Mouse (Mus musculus): ENCODE results near the gene Ano4. TPM values are rescaled to one million over a fixed set of nuclear protein-coding genes. Genes with fewer than 3 reads are reported as not detected.

Gene Ano4
- polyA plus RNA-seq, 1 experiment = not detected

DNA sequence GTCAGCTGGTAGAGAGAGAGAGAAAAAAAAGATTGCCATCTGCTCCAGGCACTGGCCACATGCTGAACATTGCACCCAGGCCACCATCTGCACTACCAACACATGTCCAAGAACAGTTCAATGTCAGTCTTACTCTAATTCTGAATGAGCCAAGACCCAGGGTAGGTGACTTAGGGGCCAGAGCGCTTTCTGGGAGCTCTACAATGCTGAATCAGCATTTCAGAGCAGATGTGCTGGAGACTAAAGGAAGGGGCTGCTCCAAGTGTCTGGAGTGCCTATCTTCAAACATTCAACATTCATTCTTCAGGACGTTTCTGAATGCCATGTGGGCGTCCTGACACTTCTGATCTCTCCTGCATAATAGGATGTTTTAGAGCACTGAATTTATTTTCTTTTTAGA lies 51.8 kb downstream of the Ano4 start:
- no peaks in the 10 kb centered on the region for H3K4me1 ChIP-seq (ENCODE audit: control insufficient read depth, insufficient read depth, insufficient read length)
- H3K27ac ChIP-seq (ENCODE audit: insufficient read depth, low read length) = no peak overlapping the region
- no peak overlapping the region for H3K4me3 ChIP-seq (ENCODE audit: extremely low read depth, insufficient read depth, insufficient read length)
- no peaks in the 10 kb centered on the region for H3K36me3 ChIP-seq (ENCODE audit: control insufficient read depth, insufficient read depth, low read length)
- no peak for DNase-seq (ENCODE audit: low read depth in 1 of 2, low spot score in 2 of 2)
- WGBS = 71% methylated on average over 3 of the region's 3 CpGs
- H3K27me3 ChIP-seq (ENCODE audit: control insufficient read depth, insufficient read depth, low read length) = no peaks in the 10 kb centered on the region
- TF ChIP-seq POLR2A (IDR thresholded peaks at IDR 0.05; ENCODE audit: low read depth, low read length) (no peak), CTCF (IDR thresholded peaks at IDR 0.05; ENCODE audit: extremely low read depth, insufficient read depth, insufficient read length, insufficient replicate concordance) (no peak)

DNA sequence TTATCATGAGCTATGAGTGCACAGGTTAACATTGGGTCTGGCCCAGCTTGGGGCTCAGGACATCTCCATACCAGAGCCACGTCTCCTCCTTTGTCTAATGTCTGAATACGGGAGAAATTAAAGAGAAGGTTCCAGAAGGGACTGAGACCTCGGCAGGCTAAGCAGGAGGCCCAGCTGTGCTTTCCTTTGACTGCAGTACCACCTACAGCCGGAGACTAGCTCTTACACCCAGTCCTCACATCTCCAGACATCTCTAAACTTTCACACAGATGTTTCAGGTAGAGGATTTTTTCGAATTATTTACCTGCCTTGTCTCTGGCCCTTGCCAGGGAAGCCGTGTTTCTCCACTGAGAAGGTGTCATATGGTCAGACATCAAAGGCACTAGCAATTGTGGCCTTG lies 53.9 kb downstream of the Ano4 start:
- Histone ChIP-seq H3K27me3 (ENCODE audit: control insufficient read depth, insufficient read depth, low read length) (no peaks in the 10 kb centered on the region), H3K27ac (ENCODE audit: insufficient read depth, low read length) (no peak overlapping the region), H3K4me1 (ENCODE audit: control insufficient read depth, insufficient read depth, insufficient read length) (no peaks in the 10 kb centered on the region), H3K4me3 (ENCODE audit: extremely low read depth, insufficient read depth, insufficient read length) (no peak overlapping the region), H3K36me3 (ENCODE audit: control insufficient read depth, insufficient read depth, low read length) (no peaks in the 10 kb centered on the region)
- WGBS = 65% methylated on average over 6 of the region's 6 CpGs
- TF ChIP-seq CTCF (IDR thresholded peaks at IDR 0.05; ENCODE audit: extremely low read depth, insufficient read depth, insufficient read length, insufficient replicate concordance) (no peak), POLR2A (IDR thresholded peaks at IDR 0.05; ENCODE audit: low read depth, low read length) (no peak)
- no peak for DNase-seq (ENCODE audit: low read depth in 1 of 2, low spot score in 2 of 2)

DNA sequence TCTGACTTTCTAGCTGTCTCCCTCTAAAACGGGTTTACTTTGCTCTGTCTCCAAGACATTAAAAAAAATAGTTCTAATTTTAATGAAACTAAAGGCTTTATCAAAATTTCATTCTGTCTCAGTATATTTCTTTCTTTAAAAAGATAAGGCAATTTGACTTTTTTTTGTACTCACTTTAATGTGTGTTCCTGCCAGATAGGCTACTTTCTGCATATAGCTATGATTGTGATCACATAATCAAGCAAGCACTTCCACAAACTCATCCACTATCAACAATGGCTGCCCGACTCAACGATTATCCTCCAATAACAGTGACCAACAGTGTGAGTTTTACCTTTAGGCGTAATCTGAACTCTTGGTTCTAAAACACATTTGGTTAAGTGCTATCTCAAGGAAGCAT lies 55.3 kb downstream of the Ano4 start:
- WGBS = 85% methylated on average over 4 of the region's 4 CpGs
- Histone ChIP-seq H3K4me3 (ENCODE audit: extremely low read depth, insufficient read depth, insufficient read length) (no peak overlapping the region), H3K27ac (ENCODE audit: insufficient read depth, low read length) (no peak overlapping the region), H3K27me3 (ENCODE audit: control insufficient read depth, insufficient read depth, low read length) (no peaks in the 10 kb centered on the region), H3K36me3 (ENCODE audit: control insufficient read depth, insufficient read depth, low read length) (no peaks in the 10 kb centered on the region), H3K4me1 (ENCODE audit: control insufficient read depth, insufficient read depth, insufficient read length) (no peaks in the 10 kb centered on the region)
- no peak for DNase-seq (ENCODE audit: low read depth in 1 of 2, low spot score in 2 of 2)
- no peak for TF ChIP-seq POLR2A (IDR thresholded peaks at IDR 0.05; ENCODE audit: low read depth, low read length)
- no peak for TF ChIP-seq CTCF (IDR thresholded peaks at IDR 0.05; ENCODE audit: extremely low read depth, insufficient read depth, insufficient read length, insufficient replicate concordance)

DNA sequence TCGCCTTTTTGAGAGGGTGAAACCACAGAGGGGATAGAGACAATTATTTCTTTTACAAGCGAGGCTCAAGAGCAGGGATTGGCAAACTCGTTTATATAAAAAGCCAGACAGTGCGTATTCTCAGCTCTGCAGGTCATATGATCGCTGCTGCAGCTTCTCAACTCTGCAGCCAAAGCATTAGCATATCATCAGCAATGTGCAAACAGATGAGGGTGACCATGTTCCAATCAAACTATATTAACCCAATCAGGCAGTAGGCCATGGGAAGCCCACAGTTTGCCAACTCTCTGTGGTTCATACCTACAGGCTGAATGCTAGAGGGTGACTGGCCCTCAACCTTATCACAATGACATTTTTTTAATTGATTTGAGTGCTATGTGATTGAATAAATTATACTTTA lies 64.2 kb downstream of the Ano4 start:
- TF ChIP-seq POLR2A (IDR thresholded peaks at IDR 0.05; ENCODE audit: low read depth, low read length) = no peak
- no peak for TF ChIP-seq CTCF (IDR thresholded peaks at IDR 0.05; ENCODE audit: extremely low read depth, insufficient read depth, insufficient read length, insufficient replicate concordance)
- H3K27me3 ChIP-seq (ENCODE audit: control insufficient read depth, insufficient read depth, low read length) = no peaks in the 10 kb centered on the region
- 83% methylated on average over 5 of the region's 5 CpGs for WGBS
- no peaks in the 10 kb centered on the region for H3K4me1 ChIP-seq (ENCODE audit: control insufficient read depth, insufficient read depth, insufficient read length)
- H3K4me3 ChIP-seq (ENCODE audit: extremely low read depth, insufficient read depth, insufficient read length) = no peak overlapping the region
- H3K36me3 ChIP-seq (ENCODE audit: control insufficient read depth, insufficient read depth, low read length) = no peaks in the 10 kb centered on the region
- no peak for DNase-seq (ENCODE audit: low read depth in 1 of 2, low spot score in 2 of 2)
- H3K27ac ChIP-seq (ENCODE audit: insufficient read depth, low read length) = no peak overlapping the region

DNA sequence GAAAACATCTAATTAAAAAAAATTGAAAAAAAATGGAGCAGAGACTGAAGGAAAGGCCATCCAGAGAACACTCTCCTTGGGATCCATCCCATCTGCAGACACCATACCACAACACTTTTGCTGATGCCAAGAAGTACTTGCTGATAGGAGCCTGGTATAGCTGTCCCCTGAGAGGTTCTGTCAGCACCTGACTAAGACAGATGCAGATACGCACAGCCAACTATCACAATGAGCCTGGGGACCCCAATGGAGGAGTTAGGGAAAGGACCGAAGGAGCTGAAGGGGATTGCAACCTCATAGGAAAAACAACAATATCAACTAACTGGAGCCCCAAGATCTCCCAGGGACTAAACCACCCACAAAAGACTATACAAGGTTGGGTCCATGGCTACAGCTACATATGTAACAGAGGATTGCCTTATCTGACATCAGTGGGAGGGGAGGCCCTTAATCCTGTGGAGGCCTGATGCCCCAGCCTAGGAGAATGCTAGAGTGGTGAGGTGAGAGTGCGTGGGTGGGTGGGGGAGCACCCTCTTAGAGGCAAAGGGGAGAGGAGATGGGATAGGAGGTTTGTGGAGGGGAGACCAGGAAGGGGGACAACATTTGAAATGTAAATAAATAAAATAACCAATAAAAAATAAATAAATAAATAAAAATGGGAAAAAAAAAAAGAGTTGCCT lies 71.4 kb downstream of the Ano4 start:
- no peak for TF ChIP-seq POLR2A (IDR thresholded peaks at IDR 0.05; ENCODE audit: low read depth, low read length)
- no peak for TF ChIP-seq CTCF (IDR thresholded peaks at IDR 0.05; ENCODE audit: extremely low read depth, insufficient read depth, insufficient read length, insufficient replicate concordance)
- Histone ChIP-seq H3K27me3 (ENCODE audit: control insufficient read depth, insufficient read depth, low read length) (no peaks in the 10 kb centered on the region), H3K4me1 (ENCODE audit: control insufficient read depth, insufficient read depth, insufficient read length) (no peaks in the 10 kb centered on the region), H3K27ac (ENCODE audit: insufficient read depth, low read length) (no peak overlapping the region), H3K4me3 (ENCODE audit: extremely low read depth, insufficient read depth, insufficient read length) (no peak overlapping the region), H3K36me3 (ENCODE audit: control insufficient read depth, insufficient read depth, low read length) (no peaks in the 10 kb centered on the region)
- WGBS = 88% methylated on average over 3 of the region's 3 CpGs
- no peak for DNase-seq (ENCODE audit: low read depth in 1 of 2, low spot score in 2 of 2)

DNA sequence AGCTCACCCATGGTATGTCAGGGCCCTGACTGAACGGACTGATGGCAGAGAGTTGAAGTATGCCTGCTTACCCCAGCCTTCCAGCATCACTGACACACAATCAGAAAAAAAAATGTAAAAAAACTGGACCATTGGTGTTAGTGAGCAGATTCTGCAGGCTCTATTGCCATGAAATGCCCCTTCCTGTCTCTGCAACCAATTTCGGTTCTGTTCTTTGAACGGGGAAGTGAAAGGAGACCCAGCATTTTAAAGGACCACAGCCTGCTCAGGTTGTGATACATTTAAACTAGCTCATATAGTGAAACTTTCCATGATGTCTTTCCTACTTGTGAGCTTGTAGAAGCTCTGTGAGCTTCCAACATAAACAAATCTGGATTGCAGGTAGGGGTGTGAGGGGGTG lies 77.2 kb downstream of the Ano4 start:
- 49% methylated on average over 3 of the region's 3 CpGs for WGBS
- TF ChIP-seq POLR2A (IDR thresholded peaks at IDR 0.05; ENCODE audit: low read depth, low read length) = no peak
- TF ChIP-seq CTCF (IDR thresholded peaks at IDR 0.05; ENCODE audit: extremely low read depth, insufficient read depth, insufficient read length, insufficient replicate concordance) = no peak
- no peak overlapping the region for H3K27ac ChIP-seq (ENCODE audit: insufficient read depth, low read length)
- no peak for DNase-seq (ENCODE audit: low read depth in 1 of 2, low spot score in 2 of 2)
- no peaks in the 10 kb centered on the region for H3K4me1 ChIP-seq (ENCODE audit: control insufficient read depth, insufficient read depth, insufficient read length)
- no peak overlapping the region for H3K4me3 ChIP-seq (ENCODE audit: extremely low read depth, insufficient read depth, insufficient read length)
- H3K27me3 ChIP-seq (ENCODE audit: control insufficient read depth, insufficient read depth, low read length) = no peaks in the 10 kb centered on the region
- no peaks in the 10 kb centered on the region for H3K36me3 ChIP-seq (ENCODE audit: control insufficient read depth, insufficient read depth, low read length)

DNA sequence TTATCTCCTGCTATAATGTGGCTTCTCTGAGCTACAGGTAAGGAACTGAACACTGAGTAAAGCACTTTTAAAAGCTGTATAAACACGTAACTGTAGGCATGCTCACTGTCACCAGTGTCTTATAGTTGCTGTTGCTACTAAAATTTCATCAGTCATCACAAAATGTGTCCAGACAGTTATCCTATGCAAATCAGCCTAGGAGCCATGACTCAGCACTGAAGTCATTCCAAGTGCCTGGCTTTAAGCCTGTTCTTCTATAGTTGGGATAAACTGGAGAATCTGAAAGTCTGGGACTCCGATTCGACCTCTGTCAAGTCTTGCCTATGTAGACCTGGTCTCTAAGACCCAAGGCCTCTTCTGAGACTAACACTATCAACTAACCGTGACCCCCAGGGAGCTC lies 81.2 kb downstream of the Ano4 start:
- H3K4me3 ChIP-seq (ENCODE audit: extremely low read depth, insufficient read depth, insufficient read length) = no peak overlapping the region
- H3K4me1 ChIP-seq (ENCODE audit: control insufficient read depth, insufficient read depth, insufficient read length) = no peaks in the 10 kb centered on the region
- H3K27ac ChIP-seq (ENCODE audit: insufficient read depth, low read length) = no peak overlapping the region
- WGBS = 73% methylated on average over 4 of the region's 4 CpGs
- TF ChIP-seq POLR2A (IDR thresholded peaks at IDR 0.05; ENCODE audit: low read depth, low read length) (no peak), CTCF (IDR thresholded peaks at IDR 0.05; ENCODE audit: extremely low read depth, insufficient read depth, insufficient read length, insufficient replicate concordance) (no peak)
- no peaks in the 10 kb centered on the region for H3K27me3 ChIP-seq (ENCODE audit: control insufficient read depth, insufficient read depth, low read length)
- H3K36me3 ChIP-seq (ENCODE audit: control insufficient read depth, insufficient read depth, low read length) = no peaks in the 10 kb centered on the region
- DNase-seq (ENCODE audit: low read depth in 1 of 2, low spot score in 2 of 2) = no peak
